Mouse (Mus musculus): ENCODE measurements around the gene Tmem69. TPM values are rescaled to one million over a fixed set of nuclear protein-coding genes. Genes with fewer than 3 reads are reported as not detected.

Tmem69 gene
- polyA plus RNA-seq (2017; shearing (Covaris generic)), result 7.1 TPM

DNA sequence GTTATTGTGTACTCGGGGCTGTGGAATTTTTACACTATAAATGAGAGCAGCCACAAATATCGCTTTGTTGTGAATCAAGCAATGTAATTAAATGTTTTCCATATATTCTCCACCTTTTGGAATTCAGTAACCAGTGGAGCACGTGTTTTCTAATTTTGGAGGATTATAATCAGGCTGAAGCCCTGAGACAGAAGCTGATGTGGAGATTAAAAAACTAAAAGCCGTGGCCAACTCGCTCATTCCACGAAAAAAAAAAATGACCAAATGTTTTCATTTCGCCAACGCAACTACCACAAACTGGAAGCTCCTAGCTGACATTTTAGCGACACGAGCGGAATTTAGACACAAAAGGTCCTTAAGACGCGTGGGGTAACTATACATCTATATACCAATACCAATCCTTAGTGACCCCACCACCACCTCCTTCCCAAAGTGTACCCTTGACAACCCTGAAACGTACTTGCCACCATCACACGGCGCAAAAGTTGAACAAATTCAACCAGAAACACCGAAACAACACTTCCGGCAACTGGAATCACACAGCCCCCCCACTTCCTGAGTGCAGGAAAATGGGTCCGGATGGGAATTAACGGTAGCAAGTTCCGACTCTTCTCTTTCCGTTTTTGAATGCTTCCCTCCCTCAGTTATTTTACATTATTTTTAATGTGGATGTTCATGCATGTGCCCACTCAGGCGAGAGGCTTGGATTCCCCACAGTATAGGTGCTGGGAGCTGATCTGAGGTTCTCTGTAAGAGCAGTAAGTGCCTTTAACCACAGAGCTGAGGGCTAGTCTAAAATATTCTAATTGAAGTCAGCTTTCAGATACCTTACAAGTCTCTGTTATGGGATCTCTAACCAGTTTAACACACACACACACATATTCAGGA lies at the start of gene Tmem69:
Gene Tmem69, minus strand, starts transcription at position 524 of the 888 bp plus-strand sequence.

DNA sequence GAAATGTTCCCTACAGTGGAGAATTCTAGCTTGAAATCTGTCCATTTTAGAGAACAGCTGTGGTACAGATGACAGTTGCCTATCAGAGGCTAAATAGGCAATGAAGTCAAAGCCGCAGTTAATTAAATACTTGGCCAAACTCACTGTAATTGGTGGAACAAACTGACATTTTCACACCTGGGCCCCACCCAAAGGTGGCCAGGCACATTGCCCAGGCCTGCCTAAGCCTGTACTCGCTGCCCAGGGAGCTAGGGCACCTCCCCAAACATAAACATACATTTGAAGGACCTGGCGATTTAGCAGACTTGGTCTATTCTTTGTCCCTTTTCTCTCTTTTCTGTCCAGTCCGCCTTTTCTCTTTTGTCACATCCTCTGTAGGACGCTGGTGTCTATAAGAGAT lies 40.6 kb upstream of the Tmem69 start, which contains the start of gene Ccdc17:
Gene Ccdc17, plus strand, starts transcription at position 276 of the 400 bp plus-strand sequence.

DNA sequence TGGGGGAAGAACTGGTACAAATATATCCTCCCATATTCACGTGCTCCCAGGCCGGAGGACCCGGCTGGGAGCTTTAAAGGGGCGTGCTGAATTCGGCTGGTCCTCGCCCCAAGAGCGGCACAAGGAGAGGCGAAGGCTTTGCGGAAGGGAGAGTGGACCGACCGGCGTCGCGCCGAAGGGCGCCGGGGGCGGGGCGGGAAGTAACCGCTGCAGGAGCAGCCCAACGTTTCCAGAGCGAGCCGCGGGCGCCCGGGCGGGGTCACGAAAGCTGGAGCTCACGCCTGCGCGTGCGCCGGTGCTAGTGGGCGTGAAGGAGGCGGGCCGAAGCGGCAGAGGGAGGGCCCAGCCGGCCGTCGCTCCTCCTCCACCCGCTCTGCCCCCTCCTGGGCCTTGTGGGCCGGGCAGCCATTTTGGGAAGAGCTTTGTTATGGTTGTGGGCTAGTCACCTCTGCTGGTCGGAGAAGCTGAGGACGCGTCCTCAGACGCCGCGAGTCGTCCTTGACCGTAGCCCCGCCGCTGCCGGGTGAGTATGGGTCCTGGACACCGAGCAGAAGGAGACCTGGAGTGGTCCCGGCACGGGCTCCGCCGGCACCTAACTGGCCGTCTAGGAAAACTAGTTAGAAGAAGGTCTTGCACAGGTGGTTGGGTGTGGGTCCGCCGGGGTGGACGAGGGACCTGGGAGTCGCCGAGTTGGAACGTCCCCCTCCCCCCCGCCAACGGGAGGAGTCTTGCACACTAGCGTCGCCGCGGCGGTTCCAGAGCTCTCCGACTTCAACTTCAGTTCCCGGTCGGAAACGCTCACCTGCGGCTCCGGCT lies 1.8 kb upstream of the Tmem69 start, which contains the start of gene Gpbp1l1:
Gene Gpbp1l1, plus strand, starts transcription at position 353 of the 816 bp plus-strand sequence.

DNA sequence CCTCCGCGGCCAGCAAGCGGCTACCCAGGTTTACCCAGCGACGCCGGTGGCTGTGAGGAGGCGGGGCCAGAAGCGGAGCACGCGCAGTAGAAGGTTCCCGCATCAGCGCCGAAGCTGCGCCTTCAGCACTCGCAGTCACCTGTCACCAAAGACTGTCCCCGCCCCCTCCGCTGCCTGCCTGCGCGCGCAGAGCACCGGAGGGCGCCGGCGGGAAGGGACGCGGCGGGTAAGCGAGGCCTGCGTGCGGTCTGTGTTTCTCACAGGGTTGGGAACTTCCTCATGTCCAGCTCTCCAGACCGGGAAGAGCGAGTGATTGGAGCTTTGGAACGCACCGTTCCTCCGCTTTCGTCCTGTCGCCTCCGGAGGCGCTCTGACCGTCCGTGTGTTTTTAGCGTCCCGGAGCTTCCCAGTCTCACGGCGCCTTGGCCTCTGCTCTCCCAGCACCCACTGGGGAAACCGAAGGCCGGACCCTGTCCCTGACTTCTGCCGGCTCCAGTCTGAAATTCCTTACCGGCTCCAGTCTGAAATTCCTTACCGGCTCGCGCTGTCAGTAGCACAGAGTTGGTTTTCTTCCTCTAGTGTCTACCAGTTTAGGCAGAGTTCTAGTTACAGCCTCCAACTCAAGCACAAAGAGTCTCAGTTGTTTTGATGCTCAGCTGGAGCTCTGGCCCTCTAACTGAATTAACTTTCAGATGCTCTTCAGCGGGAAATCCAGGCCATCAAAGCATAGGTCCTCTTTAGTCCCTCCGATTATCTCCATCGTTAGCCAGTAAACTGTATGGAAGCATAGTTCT lies 48.1 kb downstream of the Tmem69 start, which contains the start of gene Ipp:
Gene Ipp, plus strand, starts transcription at position 125 of the 794 bp plus-strand sequence.

Other genes with a start within 250 kb of the Tmem69 start
- gene Mast2, start 91.8 kb downstream of the Tmem69 start, polyA plus RNA-seq (2017; shearing (Covaris generic)), result 12.8 TPM
- gene Ipp, start 48.4 kb downstream of the Tmem69 start, polyA plus RNA-seq (2017; shearing (Covaris generic)), result 11.2 TPM
- 61.4 TPM for gene Gpbp1l1, start 1.7 kb upstream of the Tmem69 start, polyA plus RNA-seq (2017; shearing (Covaris generic))
- gene Ccdc17, start 40.7 kb upstream of the Tmem69 start, polyA plus RNA-seq (2017; shearing (Covaris generic)), result 8.7 TPM
- gene Nasp, start 72.0 kb upstream of the Tmem69 start, polyA plus RNA-seq (2017; shearing (Covaris generic)), result 91.4 TPM
- 215 TPM for gene Akr1a1, start 95.7 kb upstream of the Tmem69 start, polyA plus RNA-seq (2017; shearing (Covaris generic))
- gene Prdx1, start 129.6 kb upstream of the Tmem69 start, polyA plus RNA-seq (2017; shearing (Covaris generic)), result 495 TPM
- gene Mmachc, start 152.5 kb upstream of the Tmem69 start, polyA plus RNA-seq (2017; shearing (Covaris generic)), result 3.7 TPM
- 9.8 TPM for gene Ccdc163, start 152.6 kb upstream of the Tmem69 start, polyA plus RNA-seq (2017; shearing (Covaris generic))
- gene Tesk2, start 165.0 kb upstream of the Tmem69 start, polyA plus RNA-seq (2017; shearing (Covaris generic)), result 3.2 TPM